Mouse (Mus musculus): ENCODE measurements at regions not wholly inside any gene's neighbourhood (a gene's known extent, or its start where the extent isn't known, plus 50 kb on each side); places are given as distances from the start of the nearest gene placed in this dataset.

DNA sequence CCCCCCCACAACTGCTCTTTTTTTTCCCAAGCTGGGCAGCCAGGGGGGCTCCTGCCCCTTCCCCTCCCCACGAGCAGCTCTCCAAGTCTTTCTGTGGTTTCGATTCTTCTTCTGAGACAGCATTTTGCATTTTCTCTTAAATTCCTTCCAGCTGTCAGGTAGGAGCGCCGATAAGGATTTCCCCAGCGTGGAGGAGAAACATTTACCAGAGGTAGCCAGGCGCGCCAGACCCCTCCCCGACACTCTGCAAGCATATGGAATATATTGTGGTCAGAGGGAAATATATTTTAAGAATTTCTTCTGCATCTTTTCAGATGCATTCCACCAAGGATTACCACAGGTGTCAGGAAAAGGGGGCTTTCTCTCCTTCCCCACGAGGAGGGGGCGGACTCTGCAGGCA is 111.9 kb downstream of the Tbx5 start:
- no peak for DNase-seq (ENCODE audit: low read depth, low spot score)

- no peak for DNase-seq (ENCODE audit: low read depth, low spot score)
Measured at GRCm38 (mm10) chr5:119948399-119948798, 115.9 kb downstream of the Tbx5 start.

GRCm38 (mm10) chr5:119952085-119952484 is 119.6 kb downstream of the Tbx5 start:
- no peak for DNase-seq (ENCODE audit: low read depth, low spot score)

GRCm38 (mm10) chr5:119953189-119953588 is 120.7 kb downstream of the Tbx5 start:
- no peak for DNase-seq (ENCODE audit: low read depth, low spot score)

- DNase-seq (ENCODE audit: low read depth, low spot score): no peak
Measured at GRCm38 (mm10) chr5:119953811-119954566, 121.5 kb downstream of the Tbx5 start.

DNA sequence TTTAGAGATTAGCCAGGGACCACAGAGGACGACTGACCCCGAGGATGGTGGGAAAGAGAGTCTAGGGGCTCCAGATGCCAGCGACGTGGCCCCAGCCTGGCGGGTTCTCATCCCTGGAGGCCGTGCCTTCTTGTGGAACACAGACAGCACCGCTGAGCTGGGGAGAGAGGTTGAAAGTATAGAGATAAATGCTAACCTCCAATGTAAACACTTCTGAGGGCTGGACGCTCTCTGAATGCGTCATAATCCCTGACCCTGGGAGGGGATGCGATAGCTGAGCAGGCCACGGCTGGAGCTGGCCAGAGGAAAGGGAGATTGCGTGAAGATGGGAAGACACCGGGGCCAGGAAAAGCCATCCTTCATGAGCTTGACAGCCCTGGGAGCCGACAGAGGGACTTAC is 126.5 kb downstream of the Tbx5 start:
- DNase-seq (ENCODE audit: low read depth, low spot score): no peak

DNA sequence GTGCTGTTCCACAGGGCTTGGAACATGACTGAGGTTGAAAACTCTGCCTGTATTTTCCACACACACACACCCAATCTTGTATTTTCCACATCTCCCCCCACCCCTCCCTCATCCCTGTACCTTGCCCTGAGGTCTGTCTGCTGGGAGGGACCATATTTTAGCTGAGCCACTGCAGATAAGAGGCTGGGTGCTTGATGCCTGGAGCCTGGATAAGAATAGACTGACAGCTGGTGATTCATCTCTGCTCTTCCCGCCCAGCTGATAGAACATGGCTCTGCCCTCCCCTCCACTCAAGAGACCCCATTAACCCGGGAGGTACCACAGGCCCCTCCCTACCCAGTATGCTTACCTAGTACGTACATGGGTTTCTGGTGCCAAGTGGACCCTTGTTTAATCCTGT is 132.3 kb downstream of the Tbx5 start:
- DNase-seq (ENCODE audit: low read depth, low spot score): no peak

DNA sequence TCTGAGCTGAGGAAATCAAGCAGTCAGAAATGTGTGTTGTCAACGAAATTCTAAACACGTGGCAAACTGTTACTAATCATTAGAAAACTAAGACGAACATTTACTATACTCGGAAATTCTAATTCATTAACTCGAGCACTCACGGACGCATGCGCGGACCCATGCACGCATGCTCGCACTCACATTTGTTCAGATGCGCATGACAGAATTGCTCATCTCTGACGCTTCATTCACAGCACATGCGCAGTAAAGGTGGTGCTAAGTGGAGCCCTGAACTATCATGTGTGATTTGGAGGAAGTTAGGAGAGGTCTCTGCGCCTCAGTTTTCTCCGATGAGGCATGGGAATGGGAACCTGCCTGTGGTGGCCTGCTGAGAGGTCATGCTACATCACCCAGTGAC is 138.8 kb downstream of the Tbx5 start:
- DNase-seq (ENCODE audit: low read depth, low spot score): no peak

GRCm38 (mm10) chr5:119972802-119973437 is 140.5 kb downstream of the Tbx5 start:
- no peak for DNase-seq (ENCODE audit: low read depth, low spot score)

DNA sequence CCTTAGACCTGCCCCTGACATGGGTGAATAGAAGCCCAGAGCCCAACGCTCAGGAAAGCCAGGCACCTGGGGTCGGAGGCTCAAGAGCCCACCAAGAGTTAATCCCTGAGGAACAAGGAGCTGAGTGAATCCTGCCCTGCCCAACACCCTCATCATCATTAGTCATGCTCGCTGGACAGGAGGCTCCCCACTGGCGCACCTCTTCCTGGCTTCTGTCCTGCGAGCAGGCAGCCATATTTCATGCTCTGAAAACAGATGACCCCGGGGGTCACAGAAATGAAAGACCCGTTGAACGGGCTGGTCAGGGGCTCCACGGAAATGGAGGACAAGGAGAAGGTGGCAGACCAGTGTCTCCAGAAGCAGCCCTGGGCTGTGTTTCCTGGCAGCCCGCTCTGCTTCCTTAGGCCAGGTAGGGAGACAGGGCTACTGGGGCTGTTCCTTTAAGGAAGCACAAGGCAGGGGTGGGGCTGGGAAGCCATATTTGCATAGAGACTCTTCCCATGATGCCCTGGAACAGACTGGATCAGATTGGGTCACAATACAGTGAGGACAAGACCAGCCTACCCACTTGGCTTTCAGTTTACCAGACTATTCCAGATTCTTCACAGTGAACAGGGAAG is 138.1 kb upstream of the Rbm19 start:
- DNase-seq (ENCODE audit: low read depth, low spot score): no peak

GRCm38 (mm10) chr5:119981111-119981807 is 135.0 kb upstream of the Rbm19 start:
- peak; percentile 50 for DNase-seq (ENCODE audit: low read depth, low spot score)

GRCm38 (mm10) chr5:119984206-119984605 is 132.1 kb upstream of the Rbm19 start:
- DNase-seq (ENCODE audit: low read depth, low spot score): no peak

- DNase-seq (ENCODE audit: low read depth, low spot score): no peak
Measured at GRCm38 (mm10) chr5:119992130-119992529, 124.1 kb upstream of the Rbm19 start.

DNA sequence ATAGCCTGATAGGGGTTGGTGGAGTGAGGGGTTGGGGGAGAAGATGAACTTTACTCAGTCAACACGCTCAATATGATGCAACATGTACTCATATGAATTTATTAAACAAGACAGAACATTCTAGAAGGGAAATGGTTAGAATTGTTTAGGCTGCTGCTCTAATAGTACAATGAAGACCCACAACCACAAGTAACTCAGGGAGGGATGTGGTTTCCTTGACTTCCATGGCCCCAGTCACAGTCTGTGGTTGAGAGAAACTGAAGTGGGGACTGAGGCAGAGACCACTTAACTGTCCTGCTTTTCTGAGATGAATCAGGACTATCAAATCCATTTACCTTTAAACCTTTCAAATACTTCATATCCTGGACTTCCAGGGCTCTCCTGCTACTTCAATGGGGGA is 120.5 kb upstream of the Rbm19 start:
- no peak for DNase-seq (ENCODE audit: low read depth, low spot score)

DNA sequence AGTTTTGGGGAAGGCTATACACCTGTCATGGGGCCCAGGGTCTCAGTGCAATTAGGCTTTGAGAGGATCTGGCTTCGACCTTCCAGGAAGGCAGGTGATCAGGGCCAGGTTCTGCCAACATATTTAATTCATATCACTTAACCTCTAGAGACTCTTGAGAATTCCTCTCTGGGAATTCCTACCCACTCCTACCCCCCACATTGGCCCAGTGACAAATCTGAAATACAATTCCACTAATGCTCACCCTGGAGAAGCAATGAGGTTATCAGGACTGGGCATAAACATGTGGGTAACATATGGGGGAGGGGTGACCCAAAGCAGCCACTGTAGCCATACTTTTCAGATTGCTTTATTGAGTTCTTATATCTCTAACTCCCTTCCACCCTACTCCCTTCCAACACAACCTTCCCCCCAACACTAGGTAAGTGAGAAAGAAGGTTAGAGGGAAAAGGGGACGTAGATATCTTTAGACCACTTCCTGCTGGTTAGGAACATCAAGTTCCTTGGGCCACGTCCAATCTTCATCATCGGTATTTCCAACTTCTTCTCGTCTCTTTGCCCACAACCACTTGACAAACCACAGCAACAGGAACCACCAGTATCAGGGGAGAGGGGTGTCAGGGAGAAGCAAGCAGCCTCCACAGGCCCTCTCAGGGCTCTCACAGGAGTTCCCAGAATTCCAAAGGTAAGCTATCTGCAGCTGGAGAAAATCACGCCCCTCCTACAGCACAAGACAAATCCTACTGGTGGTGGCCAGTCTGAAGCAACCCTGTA is 110.4 kb upstream of the Rbm19 start:
- DNase-seq (ENCODE audit: low read depth, low spot score): no peak

- DNase-seq (ENCODE audit: low read depth, low spot score): no peak
Measured at GRCm38 (mm10) chr5:120007738-120008137, 108.5 kb upstream of the Rbm19 start.

DNA sequence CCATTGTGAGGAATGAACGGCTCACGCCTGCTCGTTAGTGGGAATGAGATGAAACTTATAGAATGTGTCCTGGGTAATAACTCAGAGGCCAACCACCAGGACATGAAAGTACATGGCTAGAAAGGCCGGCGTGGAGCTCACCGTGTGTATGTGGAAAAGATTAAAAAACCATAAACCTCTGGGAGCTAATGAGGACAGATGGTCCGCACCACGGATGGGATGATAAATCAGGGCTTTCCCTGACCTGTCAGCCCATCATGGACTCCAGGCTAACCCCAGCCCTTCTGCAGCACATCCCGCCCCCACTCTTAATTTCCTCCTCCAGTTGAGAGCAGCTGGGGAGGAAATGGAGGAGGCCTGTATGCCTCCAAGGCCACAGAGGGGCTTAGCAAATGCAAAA is 108.0 kb upstream of the Rbm19 start:
- DNase-seq (ENCODE audit: low read depth, low spot score): no peak

- no peak for DNase-seq (ENCODE audit: low read depth, low spot score)
Measured at GRCm38 (mm10) chr5:120015417-120015816, 100.8 kb upstream of the Rbm19 start.

DNA sequence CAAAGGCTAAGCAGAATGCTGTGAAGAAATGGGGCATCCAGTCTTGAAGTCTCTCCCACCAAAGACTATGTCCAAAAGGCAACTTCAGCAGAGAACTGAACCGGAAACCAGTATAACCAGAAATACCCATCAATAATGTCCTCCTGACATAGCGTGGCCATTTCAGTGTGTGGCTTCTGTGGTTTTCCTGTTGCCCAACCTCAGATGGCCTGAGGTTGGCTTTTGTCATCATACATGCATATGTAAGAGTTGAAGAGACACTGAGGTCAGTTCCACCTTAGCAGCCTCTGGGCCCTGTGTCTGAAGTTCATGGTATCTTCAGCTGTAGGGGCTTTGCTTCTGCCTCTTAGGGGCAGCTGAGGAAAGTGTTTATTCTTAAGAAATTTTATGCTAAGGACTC is 98.1 kb upstream of the Rbm19 start:
- no peak for DNase-seq (ENCODE audit: low read depth, low spot score)

- DNase-seq (ENCODE audit: low read depth, low spot score): no peak
Measured at GRCm38 (mm10) chr5:120020748-120021147, 95.5 kb upstream of the Rbm19 start.

- DNase-seq (ENCODE audit: low read depth, low spot score): peak; percentile 57
Measured at GRCm38 (mm10) chr5:120022276-120022675, 94.0 kb upstream of the Rbm19 start.

GRCm38 (mm10) chr5:120024071-120024470 is 92.2 kb upstream of the Rbm19 start:
- peak; percentile 21 for DNase-seq (ENCODE audit: low read depth, low spot score)

Data from telencephalon, adult 2 months (tissue).